Mouse (Mus musculus) lung, embryonic 14.5 days (tissue): ENCODE results near the gene Tifab. TPM values are rescaled to one million over a fixed set of nuclear protein-coding genes. Genes with fewer than 3 reads are reported as not detected.
A peak's percentile ranks its signal among the peaks of the same experiment; 100 is the strongest.

Experiments
- ATAC-seq: fragments of 200-750 bp; cut with Nextera tagmentation; 2 replicates; pipeline ENCODE4 v1.8.0; 2017; ENCODE audit warnings: mild to moderate bottlenecking, moderate TSS enrichment, moderate library complexity; ENCODE audit not compliant: insufficient read depth
- DNase-seq: peaks from one replicate; pipeline ENCODE4 v3.0.0-alpha.2; 2015
- H3K27ac ChIP-seq: fragments of 300-500 bp; sonication (generic); 2 replicates; pipeline ENCODE4 v1.5.1; 2014; ENCODE audit warnings: low read depth, mild to moderate bottlenecking, moderate library complexity
- H3K27me3 ChIP-seq: fragments of 300-500 bp; sonication (generic); 2 replicates; pipeline ENCODE4 v1.6.1; 2014; ENCODE audit warnings: low read length, control low read depth; ENCODE audit not compliant: insufficient read depth
- H3K36me3 ChIP-seq: fragments of 300-500 bp; sonication (generic); 2 replicates; pipeline ENCODE4 v1.6.1; 2014; ENCODE audit warnings: control low read depth; ENCODE audit not compliant: insufficient read depth
- H3K4me1 ChIP-seq: fragments of 300-500 bp; sonication (generic); 2 replicates; pipeline ENCODE4 v1.6.1; 2014; ENCODE audit warnings: antibody characterized with exemption, control low read depth; ENCODE audit not compliant: insufficient read depth
- H3K4me2 ChIP-seq: fragments of 300-500 bp; sonication (generic); 2 replicates; pipeline ENCODE4 v1.6.1; 2014; ENCODE audit warnings: mild to moderate bottlenecking
- H3K4me3 ChIP-seq: fragments of 300-500 bp; sonication (generic); 2 replicates; pipeline ENCODE4 v1.5.1; 2014; ENCODE audit warnings: low read depth, low read length
- H3K9ac ChIP-seq: fragments of 300-500 bp; sonication (generic); 2 replicates; pipeline ENCODE4 v1.6.1; 2014
- H3K9me3 ChIP-seq: fragments of 300-500 bp; sonication (generic); 2 replicates; pipeline ENCODE4 v1.6.1; 2016; ENCODE audit warnings: low read depth, low read length, control low read depth
- CTCF ChIP-seq: IDR thresholded peaks from 2 replicates; pipeline ENCODE4 v1.5.1; 2016; ENCODE audit warnings: antibody characterized with exemption, low read depth
- WGBS: fragments of 180-500 bp; shearing (Covaris S2); extraction: QIAGEN DNeasy Blood & Tissue Kit; methylation state at CpG from one replicate; pipeline ENCODE4 v1.1.7; 2014; 5-methylcytosine and 5-hydroxymethylcytosine counted together
- polyA plus RNA-seq: library from polyadenylated mRNA; unstranded; fragments of >200 nt; fragmentation: Nextera tagmentation; extraction: Ambion mirVana; gene quantifications from 2 replicates; pipeline ENCODE4 v1.2.1, GENCODE M21; 2014

The Tifab gene
- polyA plus RNA-seq, 1 experiment from 2014 or later: 1.0 TPM

GRCm38 (mm10) chr13:56135231-56136052 is 43.2 kb downstream of the Tifab start:
- ATAC-seq: peak; percentile 85
- peaks cover 4% of the 10 kb centered on the region; the same call in 1 of the 2 replicates for H3K36me3 ChIP-seq
- WGBS: under 1% methylated on average over 73 of the region's 89 CpGs

GRCm38 (mm10) chr13:56134631-56135181 is 44.0 kb downstream of the Tifab start:
- H3K4me2 ChIP-seq: peak overlapping the region; percentile 89
- H3K36me3 ChIP-seq: peaks cover 8% of the 10 kb centered on the region; the same call in 1 of the 2 replicates
- H3K9ac ChIP-seq: peak overlapping the region; percentile 98
- H3K27me3 ChIP-seq: no peaks in the 10 kb centered on the region
- WGBS: under 1% methylated on average over 49 of the region's 50 CpGs
- peak overlapping the region; percentile 86 for H3K27ac ChIP-seq
- H3K4me1 ChIP-seq: 0 out of 2 replicates have a peak, but pooled peaks cover 10% of the 10 kb centered on the region
- no peaks in the 10 kb centered on the region for H3K9me3 ChIP-seq
- H3K4me3 ChIP-seq: peak overlapping the region; percentile 98
- ATAC-seq (peak; percentile 47; the same call in 1 of the 2 replicates), DNase-seq (peak; percentile 45)
- TF ChIP-seq CTCF: no peak

More at GRCm38 (mm10) chr13:56135231-56136052, 43.2 kb downstream of the Tifab start:
- Histone ChIP-seq H3K27me3 (no peaks in the 10 kb centered on the region), H3K9ac (peak overlapping the region; percentile 98), H3K27ac (peak overlapping the region; percentile 86), H3K4me1 (0 out of 2 replicates have a peak, but pooled peaks cover 10% of the 10 kb centered on the region), H3K4me3 (peak overlapping the region; percentile 98), H3K4me2 (peak overlapping the region; percentile 89), H3K9me3 (no peaks in the 10 kb centered on the region)
- TF ChIP-seq CTCF: no peak
- peak; percentile 91 for DNase-seq

GRCm38 (mm10) chr13:56134031-56134430 is 44.7 kb downstream of the Tifab start:
- 37% methylated on average over 5 of the region's 5 CpGs for WGBS
- H3K27ac ChIP-seq: no peak overlapping the region
- H3K9ac ChIP-seq: peak overlapping the region; percentile 98
- DNase-seq (no peak), ATAC-seq (no peak)
- peak overlapping the region; percentile 98 for H3K4me3 ChIP-seq
- peak overlapping the region; percentile 89 for H3K4me2 ChIP-seq
- 0 out of 2 replicates have a peak, but pooled peaks cover 10% of the 10 kb centered on the region for H3K4me1 ChIP-seq
- no peaks in the 10 kb centered on the region for H3K9me3 ChIP-seq
- peaks cover 9% of the 10 kb centered on the region; the same call in 1 of the 2 replicates for H3K36me3 ChIP-seq
- H3K27me3 ChIP-seq: no peaks in the 10 kb centered on the region
- TF ChIP-seq CTCF: no peak

GRCm38 (mm10) chr13:56132941-56133340 is 45.7 kb downstream of the Tifab start:
- 67% methylated on average over 7 of the region's 7 CpGs for WGBS
- Histone ChIP-seq H3K4me1 (0 out of 2 replicates have a peak, but pooled peaks cover 10% of the 10 kb centered on the region), H3K36me3 (peaks cover 16% of the 10 kb centered on the region), H3K27me3 (no peaks in the 10 kb centered on the region), H3K9me3 (no peaks in the 10 kb centered on the region), H3K9ac (no peak overlapping the region), H3K27ac (no peak overlapping the region), H3K4me3 (no peak overlapping the region), H3K4me2 (peak overlapping the region; percentile 89; the same call in 1 of the 2 replicates)
- DNase-seq (no peak), ATAC-seq (no peak)
- TF ChIP-seq CTCF: no peak

GRCm38 (mm10) chr13:56132326-56132936 is 46.3 kb downstream of the Tifab start:
- Histone ChIP-seq H3K9me3 (no peaks in the 10 kb centered on the region), H3K9ac (no peak overlapping the region; the same call in 1 of the 2 replicates), H3K36me3 (peaks cover 22% of the 10 kb centered on the region), H3K27ac (no peak overlapping the region), H3K4me3 (no peak overlapping the region), H3K4me2 (peak overlapping the region; percentile 89; the same call in 1 of the 2 replicates), H3K4me1 (0 out of 2 replicates have a peak, but pooled peaks cover 10% of the 10 kb centered on the region), H3K27me3 (no peaks in the 10 kb centered on the region)
- DNase-seq: no peak
- TF ChIP-seq CTCF: no peak
- WGBS: 58% methylated on average over 11 of the region's 11 CpGs
- no peak for ATAC-seq

- Histone ChIP-seq H3K9ac (no peak overlapping the region), H3K4me3 (no peak overlapping the region), H3K36me3 (peaks cover 40% of the 10 kb centered on the region), H3K27me3 (no peaks in the 10 kb centered on the region), H3K9me3 (no peaks in the 10 kb centered on the region), H3K4me2 (no peak overlapping the region), H3K4me1 (0 out of 2 replicates have a peak, but pooled peaks cover 6% of the 10 kb centered on the region), H3K27ac (no peak overlapping the region)
- TF ChIP-seq CTCF: no peak
- no peak for DNase-seq
- WGBS: 75% methylated on average over 8 of the region's 8 CpGs
- no peak for ATAC-seq
These were observed 48.1 kb downstream of the Tifab start for GRCm38 (mm10) chr13:56130544-56130943.
